Mouse (Mus musculus) lung, adult 2 months (tissue): ENCODE results near the gene Gba.

Experiments
- CTCF ChIP-seq: fragments of 200-500 bp; IDR thresholded peaks from 2 replicates; pipeline ENCODE4 v1.5.1; 2011; ENCODE audit warnings: mild to moderate bottlenecking, low read length, control low read depth; ENCODE audit not compliant: insufficient read depth
- POLR2A ChIP-seq: fragments of 200-500 bp; IDR thresholded peaks from 2 replicates; pipeline ENCODE4 v1.6.1; 2011; ENCODE audit warnings: low read depth, mild to moderate bottlenecking, control low read depth, low read length, borderline replicate concordance; ENCODE audit errors: extremely low read depth

DNA sequence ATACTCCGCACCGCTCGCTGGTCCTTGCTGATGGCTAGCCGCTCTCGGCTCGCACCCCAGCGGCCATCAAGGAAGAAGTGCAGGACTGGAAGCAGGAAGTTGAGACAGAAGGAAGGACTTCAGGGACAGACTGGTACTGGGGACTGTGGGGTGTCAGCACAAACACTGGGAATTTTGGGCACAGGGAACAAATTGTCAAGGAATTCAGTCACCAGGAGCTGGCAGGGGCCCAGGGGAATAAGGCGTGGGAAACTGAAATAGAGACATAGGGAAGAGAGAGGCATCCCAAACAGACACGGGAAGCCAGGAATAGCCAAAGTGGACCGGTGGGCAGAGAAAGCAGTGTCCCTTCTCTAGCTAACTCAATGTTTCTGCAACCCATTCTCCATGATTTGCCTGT, 33.8 kb downstream of the Gba start:
- no peak for TF ChIP-seq CTCF
- no peak for TF ChIP-seq POLR2A
